Comparison of ENCODE assay signal across 11 mouse cellular contexts in the genomic region with DNA sequence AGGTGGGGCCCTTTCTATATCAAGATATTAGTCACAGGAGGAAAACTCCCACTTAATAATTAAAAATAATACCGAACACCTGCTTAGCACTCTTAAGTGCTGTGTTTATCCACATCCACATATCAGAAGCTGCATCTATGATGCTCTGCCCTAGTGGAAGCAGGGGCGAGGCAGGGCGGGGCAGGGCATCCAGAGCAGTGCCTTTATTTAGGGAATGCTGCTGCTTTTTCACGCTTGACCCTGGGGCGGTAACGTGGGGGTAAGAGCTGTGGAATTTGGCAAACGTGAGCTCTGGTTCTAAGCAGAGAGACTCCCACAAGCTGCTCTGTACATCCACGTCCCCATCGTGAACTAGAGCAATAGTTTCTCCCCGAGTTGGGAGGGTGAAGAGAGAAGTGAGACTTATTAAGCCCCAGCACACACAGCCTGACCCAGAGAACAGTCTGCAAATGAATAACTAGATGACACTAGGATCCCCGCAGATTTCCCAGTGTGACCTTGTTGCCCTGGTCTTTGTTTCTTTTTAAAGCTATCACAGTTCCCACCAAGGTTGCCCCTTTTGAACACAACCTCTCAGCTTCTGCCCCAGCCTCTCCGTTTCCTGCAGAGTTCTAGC.
A peak's percentile ranks its signal among the peaks of the same experiment; 100 is the strongest.
DNase-seq lines count a peak whose midpoint lies in the region; ATAC-seq lines count a peak whose summit lies in the region.
"Had no signal": no experiment of that assay in that cellular context is flagged by ENCODE, and none has a peak within 500 bp of the region (broad histone marks: within the 10 kb centered on the region; RNA-seq: fewer than 3 reads in every experiment).

No protein-coding gene starts in this region.

- peaks cover 2% of the 10 kb centered on the region for H3K4me1 ChIP-seq in hindbrain, embryonic 16.5 days (ENCODE audit: control insufficient read depth, insufficient read depth, low read depth, low read length)
- peaks cover 20% of the 10 kb centered on the region for H3K4me1 ChIP-seq in midbrain, embryonic 13.5 days (replicated peaks)

- no peak overlapping the region for H3K4me3 ChIP-seq in hindbrain, embryonic 16.5 days (ENCODE audit: low read length)
- no peak overlapping the region for H3K4me3 ChIP-seq in midbrain, embryonic 13.5 days (replicated peaks)
- H3K4me3 ChIP-seq: heart, embryonic 15.5 days; limb, embryonic 13.5 days had no signal

- no peak overlapping the region; the same call in 1 of the 2 replicates for H3K27ac ChIP-seq in hindbrain, embryonic 16.5 days (ENCODE audit: low read depth, low read length)
- 0 out of 2 replicates have a peak overlapping the region, but pooled peaks have one; percentile 5 for H3K27ac ChIP-seq in midbrain, embryonic 13.5 days
- H3K27ac ChIP-seq: heart, embryonic 15.5 days; limb, embryonic 13.5 days had no signal

- H3K9me3 ChIP-seq in hindbrain, embryonic 16.5 days (ENCODE audit: control insufficient read depth, low read length), result no peaks in the 10 kb centered on the region
- H3K9me3 ChIP-seq in midbrain, embryonic 13.5 days, result no peaks in the 10 kb centered on the region
- H3K9me3 ChIP-seq: heart, embryonic 15.5 days had no signal

- H3K27me3 ChIP-seq in hindbrain, embryonic 16.5 days (replicated peaks; ENCODE audit: control insufficient read depth, insufficient read depth, low read length), result no peaks in the 10 kb centered on the region
- H3K27me3 ChIP-seq in midbrain, embryonic 13.5 days, result no peaks in the 10 kb centered on the region
- H3K27me3 ChIP-seq: heart, embryonic 15.5 days; limb, embryonic 13.5 days had no signal

- 0 out of 2 replicates have a peak, but pooled peaks have one; percentile 9 for ATAC-seq in hindbrain, embryonic 16.5 days
- no peak for ATAC-seq in midbrain, embryonic 13.5 days
- no peak for ATAC-seq in inflammation-experienced regulatory T-cells, adult 6 months

- no peaks in the 10 kb centered on the region for H3K36me3 ChIP-seq in hindbrain, embryonic 16.5 days (ENCODE audit: control insufficient read depth, insufficient read depth, low read length)
- H3K36me3 ChIP-seq in midbrain, embryonic 13.5 days, result no peaks in the 10 kb centered on the region
- H3K36me3 ChIP-seq: heart, embryonic 15.5 days; limb, embryonic 13.5 days had no signal

- no peak overlapping the region for H3K9ac ChIP-seq in hindbrain, embryonic 16.5 days (ENCODE audit: low read depth, low read length)
- no peak overlapping the region for H3K9ac ChIP-seq in midbrain, embryonic 13.5 days (replicated peaks)
- H3K9ac ChIP-seq: heart, embryonic 15.5 days; limb, embryonic 13.5 days had no signal

- peak; percentile 66 for DNase-seq in kidney, adult 9 months
- no peak for DNase-seq in kidney, adult 11 months
- DNase-seq in ZHBTc4 (ENCODE audit: low read depth, low spot score), result peak; percentile 75
- no peak for DNase-seq in urinary bladder, postnatal 4 days (ENCODE audit: low spot score in 2 of 2)
- DNase-seq in cerebellum, postnatal 4 days (ENCODE audit: low spot score in 2 of 2), result no peak
- DNase-seq: thymus, postnatal 25 days had no signal

- H3K4me2 ChIP-seq in hindbrain, embryonic 16.5 days (ENCODE audit: low read length), result no peak overlapping the region
- H3K4me2 ChIP-seq in midbrain, embryonic 13.5 days (replicated peaks), result no peak overlapping the region
- H3K4me2 ChIP-seq: heart, embryonic 15.5 days; limb, embryonic 13.5 days had no signal

- WGBS in hindbrain, embryonic 16.5 days, result 28% methylated on average over 12 of the region's 12 CpGs
- WGBS in midbrain, embryonic 13.5 days, result 40% methylated on average over 12 of the region's 12 CpGs

Comparison
In these comparisons a context has a peak if more than half of its experiments do, and no peak if none do; other contexts are left out.
1. DNase-seq: peak in kidney, adult 9 months (single experiment) and ZHBTc4 (single experiment); none in kidney, adult 11 months (single experiment), urinary bladder, postnatal 4 days (0 of 2) and cerebellum, postnatal 4 days (0 of 2).